Mouse (Mus musculus): Measurements from ENCODE around the gene Olfr530.

Gene Olfr530

GRCm38 (mm10) chr7:140376231-140376630 is at the start of gene Olfr530:
TSS of gene Olfr530 (minus strand) at chr7:140376331.
- in situ Hi-C loops (cut with MboI; ENCODE audit: low pct_unique_long_range_greater_than_20kb in 1 of 2, low sequenced_read_pairs in 2 of 2, unreplicated experiment in 1 of 2), result no loop called here

GRCm38 (mm10) chr7:140421539-140421938 is 45.4 kb upstream of the Olfr530 start, which contains the start of gene Olfr532:
TSS of gene Olfr532 (minus strand) at chr7:140421639.
- in situ Hi-C loops (cut with MboI; ENCODE audit: low pct_unique_long_range_greater_than_20kb in 1 of 2, low sequenced_read_pairs in 2 of 2, unreplicated experiment in 1 of 2), result no loop called here

GRCm38 (mm10) chr7:140402818-140403217 is 26.7 kb upstream of the Olfr530 start, which contains the start of gene Olfr531:
TSS of gene Olfr531 (minus strand) at chr7:140402918.
- in situ Hi-C loops (cut with MboI; ENCODE audit: low pct_unique_long_range_greater_than_20kb in 1 of 2, low sequenced_read_pairs in 2 of 2, unreplicated experiment in 1 of 2), result no loop called here

GRCm38 (mm10) chr7:140376911-140377310 is 780 bp upstream of the Olfr530 start:
- in situ Hi-C loops (cut with MboI; ENCODE audit: low pct_unique_long_range_greater_than_20kb in 1 of 2, low sequenced_read_pairs in 2 of 2, unreplicated experiment in 1 of 2), result no loop called here

GRCm38 (mm10) chr7:140374300-140374699 is 1.8 kb downstream of the Olfr530 start:
- in situ Hi-C loops (cut with MboI; ENCODE audit: low pct_unique_long_range_greater_than_20kb in 1 of 2, low sequenced_read_pairs in 2 of 2, unreplicated experiment in 1 of 2), result no loop called here

- in situ Hi-C loops (cut with MboI; ENCODE audit: low pct_unique_long_range_greater_than_20kb in 1 of 2, low sequenced_read_pairs in 2 of 2, unreplicated experiment in 1 of 2), result no loop called here
Observed at GRCm38 (mm10) chr7:140361571-140361970, 14.6 kb downstream of the Olfr530 start, which contains the start of gene Olfr60. TSS of gene Olfr60 (minus strand) at chr7:140361671.

- in situ Hi-C loops (cut with MboI; ENCODE audit: low pct_unique_long_range_greater_than_20kb in 1 of 2, low sequenced_read_pairs in 2 of 2, unreplicated experiment in 1 of 2), result no loop called here
Observed at GRCm38 (mm10) chr7:140333717-140334116, 42.4 kb downstream of the Olfr530 start, which contains the start of gene Olfr527. TSS of gene Olfr527 (plus strand) at chr7:140334017.

GRCm38 (mm10) chr7:140329766-140330304 is 46.3 kb downstream of the Olfr530 start:
- in situ Hi-C loops (cut with MboI; ENCODE audit: low pct_unique_long_range_greater_than_20kb in 1 of 2, low sequenced_read_pairs in 2 of 2, unreplicated experiment in 1 of 2), result no loop called here

Measured in mouse embryonic stem cell (cell line).